Mouse (Mus musculus) urinary bladder, adult 2 months (tissue): ENCODE measurements around the gene Syt5. TPM values are rescaled to one million over a fixed set of nuclear protein-coding genes. Genes with fewer than 3 reads are reported as not detected.
"Not testable (repeated sequence)": the region's sequence is repeated elsewhere in the genome, so short reads cannot be mapped to it uniquely, and the experiment has no call there.

Experiments
- DNase-seq: peaks from one replicate; pipeline ENCODE4 v3.0.0; 2022; ENCODE audit warnings: low spot score
- polyA plus RNA-seq: library from polyadenylated mRNA; depleted of rRNA; stranded (reverse); fragments of >200 nt; gene quantifications from 2 replicates; pipeline ENCODE4 v1.2.3, GENCODE M21; 2012; rRNA removed

Syt5 gene
- 0.74 and 0.78 TPM in 2 replicates for polyA plus RNA-seq

- DNase-seq: no peak
These were observed at the start of gene Syt5 for GRCm38 (mm10) chr7:4547221-4547641. TSS of gene Syt5 (minus strand) at chr7:4547541.

GRCm38 (mm10) chr7:4597046-4597445 lies 49.7 kb upstream of the Syt5 start:
- not testable (repeated sequence) for DNase-seq

- DNase-seq: not testable (repeated sequence)
These were observed 34.1 kb upstream of the Syt5 start for GRCm38 (mm10) chr7:4581481-4581880.

- DNase-seq: not testable (repeated sequence)
These were observed 25.0 kb upstream of the Syt5 start for GRCm38 (mm10) chr7:4572361-4572760.

- no peak for DNase-seq
These were observed 15.3 kb upstream of the Syt5 start for GRCm38 (mm10) chr7:4562660-4563059.

GRCm38 (mm10) chr7:4557167-4557560 lies 9.8 kb upstream of the Syt5 start:
- DNase-seq: no peak

GRCm38 (mm10) chr7:4556256-4557166 lies 9.2 kb upstream of the Syt5 start:
- DNase-seq: peak; percentile 47

- no peak for DNase-seq
These were observed 680 bp downstream of the Syt5 start for GRCm38 (mm10) chr7:4546591-4547131.

- DNase-seq: no peak
These were observed 1.3 kb downstream of the Syt5 start for GRCm38 (mm10) chr7:4546050-4546449.

- no peak for DNase-seq
These were observed 5.3 kb downstream of the Syt5 start for GRCm38 (mm10) chr7:4542013-4542412.

GRCm38 (mm10) chr7:4541344-4541743 lies 6.0 kb downstream of the Syt5 start:
- DNase-seq: no peak

- no peak for DNase-seq
These were observed 8.3 kb downstream of the Syt5 start for GRCm38 (mm10) chr7:4539019-4539418.

- no peak for DNase-seq
These were observed 10.2 kb downstream of the Syt5 start for GRCm38 (mm10) chr7:4537181-4537580.

- DNase-seq: no peak
These were observed 11.0 kb downstream of the Syt5 start for GRCm38 (mm10) chr7:4536369-4536768.

- no peak for DNase-seq
These were observed 15.2 kb downstream of the Syt5 start, which contains the start of gene Dnaaf3 for GRCm38 (mm10) chr7:4532005-4532729. TSS of gene Dnaaf3 (minus strand) at chr7:4532453.

GRCm38 (mm10) chr7:4530166-4530565 lies 17.2 kb downstream of the Syt5 start:
- not testable (repeated sequence) for DNase-seq

- no peak for DNase-seq
These were observed 20.0 kb downstream of the Syt5 start for GRCm38 (mm10) chr7:4527302-4527689.

- peak; percentile 38 for DNase-seq
These were observed 20.7 kb downstream of the Syt5 start for GRCm38 (mm10) chr7:4526341-4527301.

- DNase-seq: not testable (repeated sequence)
These were observed 23.0 kb downstream of the Syt5 start, which contains the start of gene Tnni3 for GRCm38 (mm10) chr7:4524212-4524922. TSS of gene Tnni3 (minus strand) at chr7:4524229.
